Mouse (Mus musculus) kidney, embryonic 14.5 days (tissue): ENCODE measurements around the gene Pappa. TPM values are rescaled to one million over a fixed set of nuclear protein-coding genes. Genes with fewer than 3 reads are reported as not detected.

Experiments
- ATAC-seq: fragments of 200-750 bp; cut with Nextera tagmentation; 2 replicates; pipeline ENCODE4 v1.8.0; 2017; ENCODE audit warnings: moderate number of reproducible peaks, mild to moderate bottlenecking, moderate TSS enrichment, moderate library complexity; ENCODE audit not compliant: low FRiP score, low TSS enrichment
- H3K27ac ChIP-seq: fragments of 300-500 bp; sonication (generic); 2 replicates; pipeline ENCODE4 v1.5.1; 2014; ENCODE audit warnings: low read depth, mild to moderate bottlenecking, low read length, moderate library complexity, mixed read lengths
- H3K27me3 ChIP-seq: fragments of 300-500 bp; sonication (generic); 2 replicates; pipeline ENCODE4 v1.6.1; 2014; ENCODE audit warnings: mild to moderate bottlenecking, low read length; ENCODE audit not compliant: control insufficient read depth, insufficient read depth
- H3K36me3 ChIP-seq: fragments of 300-500 bp; sonication (generic); 2 replicates; pipeline ENCODE4 v1.6.1; 2014; ENCODE audit warnings: low read length, mixed read lengths; ENCODE audit not compliant: control insufficient read depth, insufficient read depth
- H3K4me1 ChIP-seq: fragments of 300-500 bp; sonication (generic); 2 replicates; pipeline ENCODE4 v1.6.1; 2014; ENCODE audit warnings: low read length, mixed read lengths; ENCODE audit not compliant: control insufficient read depth, insufficient read depth
- H3K4me2 ChIP-seq: fragments of 300-500 bp; sonication (generic); replicated peaks from 2 replicates; pipeline ENCODE4 v1.6.1; 2014; ENCODE audit warnings: low read depth, mild to moderate bottlenecking, low read length
- H3K4me3 ChIP-seq: fragments of 300-500 bp; sonication (generic); 2 replicates; pipeline ENCODE4 v1.5.1; 2014; ENCODE audit warnings: mild to moderate bottlenecking, low read length
- H3K9ac ChIP-seq: fragments of 300-500 bp; sonication (generic); 2 replicates; pipeline ENCODE4 v1.6.1; 2014; ENCODE audit warnings: low read depth, mild to moderate bottlenecking, low read length, moderate library complexity
- H3K9me3 ChIP-seq: fragments of 300-500 bp; sonication (generic); 2 replicates; pipeline ENCODE4 v1.6.1; 2016; ENCODE audit warnings: low read length; ENCODE audit not compliant: control insufficient read depth
- WGBS: fragments of 180-500 bp; shearing (Covaris S2); extraction: QIAGEN DNeasy Blood & Tissue Kit; methylation state at CpG from one replicate; pipeline ENCODE4 v1.1.7; 2014; 5-methylcytosine and 5-hydroxymethylcytosine counted together
- polyA plus RNA-seq: library from polyadenylated mRNA; unstranded; fragments of >200 nt; fragmentation: Nextera tagmentation; extraction: Ambion mirVana; gene quantifications from 2 replicates; pipeline ENCODE4 v1.2.1, GENCODE M21; 2014

Gene Pappa
- polyA plus RNA-seq, 1 experiment from 2014 or later, result 3.7 TPM

- H3K9ac ChIP-seq, result no peak overlapping the region
- ATAC-seq, result no peak
- H3K27ac ChIP-seq, result no peak overlapping the region
- H3K27me3 ChIP-seq, result no peaks in the 10 kb centered on the region
- no peaks in the 10 kb centered on the region for H3K9me3 ChIP-seq
- no peak overlapping the region for H3K4me3 ChIP-seq
- no peaks in the 10 kb centered on the region for H3K36me3 ChIP-seq
- H3K4me2 ChIP-seq, result no peak overlapping the region
- no peaks in the 10 kb centered on the region for H3K4me1 ChIP-seq
- 94% methylated on average over 1 of the region's 1 CpGs for WGBS
These were observed 63.7 kb downstream of the Pappa start for GRCm38 (mm10) chr4:65187716-65188115.

- Histone ChIP-seq H3K9me3 (no peaks in the 10 kb centered on the region), H3K4me2 (no peak overlapping the region), H3K27me3 (no peaks in the 10 kb centered on the region), H3K4me1 (no peaks in the 10 kb centered on the region), H3K4me3 (no peak overlapping the region), H3K27ac (no peak overlapping the region), H3K9ac (no peak overlapping the region), H3K36me3 (no peaks in the 10 kb centered on the region)
- 57% methylated on average over 6 of the region's 6 CpGs for WGBS
- peak; percentile 91 for ATAC-seq
These were observed 65.0 kb downstream of the Pappa start for GRCm38 (mm10) chr4:65188921-65189485.

- H3K4me1 ChIP-seq, result no peaks in the 10 kb centered on the region
- H3K27ac ChIP-seq, result no peak overlapping the region
- no peaks in the 10 kb centered on the region for H3K27me3 ChIP-seq
- H3K9me3 ChIP-seq, result no peaks in the 10 kb centered on the region
- 75% methylated on average over 3 of the region's 3 CpGs for WGBS
- H3K36me3 ChIP-seq, result no peaks in the 10 kb centered on the region
- H3K4me2 ChIP-seq, result no peak overlapping the region
- H3K9ac ChIP-seq, result no peak overlapping the region
- H3K4me3 ChIP-seq, result no peak overlapping the region
- ATAC-seq, result no peak
These were observed 68.8 kb downstream of the Pappa start for GRCm38 (mm10) chr4:65192810-65193209.

GRCm38 (mm10) chr4:65195971-65196370 lies 72.0 kb downstream of the Pappa start:
- no peak overlapping the region for H3K4me3 ChIP-seq
- H3K9ac ChIP-seq, result no peak overlapping the region
- H3K36me3 ChIP-seq, result no peaks in the 10 kb centered on the region
- no peak overlapping the region for H3K27ac ChIP-seq
- ATAC-seq, result no peak
- H3K4me1 ChIP-seq, result no peaks in the 10 kb centered on the region
- no peaks in the 10 kb centered on the region for H3K27me3 ChIP-seq
- H3K9me3 ChIP-seq, result no peaks in the 10 kb centered on the region
- WGBS, result 90% methylated on average over 1 of the region's 1 CpGs
- no peak overlapping the region for H3K4me2 ChIP-seq

- H3K27ac ChIP-seq, result no peak overlapping the region
- no peaks in the 10 kb centered on the region for H3K9me3 ChIP-seq
- 79% methylated on average over 5 of the region's 5 CpGs for WGBS
- no peak overlapping the region for H3K4me2 ChIP-seq
- H3K4me1 ChIP-seq, result no peaks in the 10 kb centered on the region
- no peak overlapping the region for H3K4me3 ChIP-seq
- ATAC-seq, result no peak
- H3K36me3 ChIP-seq, result no peaks in the 10 kb centered on the region
- no peak overlapping the region for H3K9ac ChIP-seq
- no peaks in the 10 kb centered on the region for H3K27me3 ChIP-seq
These were observed 79.7 kb downstream of the Pappa start for GRCm38 (mm10) chr4:65203666-65204065.

- WGBS, result 89% methylated on average over 2 of the region's 2 CpGs
- Histone ChIP-seq H3K27ac (no peak overlapping the region), H3K9me3 (no peaks in the 10 kb centered on the region)
These were observed 81.5 kb downstream of the Pappa start for GRCm38 (mm10) chr4:65205446-65205845.

GRCm38 (mm10) chr4:65209369-65210015 lies 85.5 kb downstream of the Pappa start:
- 68% methylated on average over 3 of the region's 3 CpGs for WGBS
- Histone ChIP-seq H3K4me1 (no peaks in the 10 kb centered on the region), H3K4me2 (no peak overlapping the region), H3K9ac (no peak overlapping the region), H3K36me3 (no peaks in the 10 kb centered on the region), H3K27me3 (no peaks in the 10 kb centered on the region), H3K4me3 (no peak overlapping the region), H3K9me3 (no peaks in the 10 kb centered on the region), H3K27ac (no peak overlapping the region)
- no peak for ATAC-seq

More at GRCm38 (mm10) chr4:65205446-65205845, 81.5 kb downstream of the Pappa start:
- Histone ChIP-seq H3K36me3 (no peaks in the 10 kb centered on the region), H3K27me3 (no peaks in the 10 kb centered on the region), H3K4me1 (no peaks in the 10 kb centered on the region), H3K4me3 (no peak overlapping the region), H3K4me2 (no peak overlapping the region), H3K9ac (no peak overlapping the region)
- ATAC-seq, result no peak

GRCm38 (mm10) chr4:65216682-65217081 lies 92.7 kb downstream of the Pappa start:
- H3K4me1 ChIP-seq, result 0 out of 2 replicates have a peak, but pooled peaks cover 9% of the 10 kb centered on the region
- H3K9me3 ChIP-seq, result no peaks in the 10 kb centered on the region
- no peak overlapping the region for H3K9ac ChIP-seq
- 31% methylated on average over 3 of the region's 3 CpGs for WGBS
- no peak overlapping the region for H3K4me3 ChIP-seq
- H3K27ac ChIP-seq, result no peak overlapping the region
- no peak overlapping the region for H3K4me2 ChIP-seq
- no peaks in the 10 kb centered on the region for H3K27me3 ChIP-seq
- ATAC-seq, result peak; percentile 94
- no peaks in the 10 kb centered on the region for H3K36me3 ChIP-seq

- H3K27me3 ChIP-seq, result no peaks in the 10 kb centered on the region
- no peak overlapping the region for H3K4me3 ChIP-seq
- no peaks in the 10 kb centered on the region for H3K9me3 ChIP-seq
- 20% methylated on average over 9 of the region's 9 CpGs for WGBS
- no peak overlapping the region for H3K4me2 ChIP-seq
- H3K9ac ChIP-seq, result no peak overlapping the region
- H3K4me1 ChIP-seq, result 0 out of 2 replicates have a peak, but pooled peaks cover 9% of the 10 kb centered on the region
- peak; percentile 80; the same call in 1 of the 2 replicates for ATAC-seq
- no peaks in the 10 kb centered on the region for H3K36me3 ChIP-seq
- H3K27ac ChIP-seq, result peak overlapping the region; percentile 15; the same call in 1 of the 2 replicates
These were observed 93.8 kb downstream of the Pappa start for GRCm38 (mm10) chr4:65217651-65218364.
